Mouse (Mus musculus) E14TG2a.4 (cell line): Measurements from ENCODE around the gene Pdpk1.
A peak's percentile ranks its signal among the peaks of the same experiment; 100 is the strongest.

Experiments used
- H3K27me3 ChIP-seq: 2 replicates; pipeline ENCODE4 v1.6.1; 2014; ENCODE audit warnings: low read length, control low read depth; ENCODE audit not compliant: insufficient read depth
- H3K36me3 ChIP-seq: 2 replicates; pipeline ENCODE4 v1.6.1; 2014; ENCODE audit warnings: low read length, control low read depth; ENCODE audit not compliant: insufficient read depth
- H3K4me1 ChIP-seq: replicated peaks from 2 replicates; pipeline ENCODE4 v1.6.1; 2014; ENCODE audit warnings: low read depth, low read length, control low read depth
- H3K4me3 ChIP-seq: replicated peaks from 2 replicates; pipeline ENCODE4 v1.5.1; 2014; ENCODE audit warnings: mild to moderate bottlenecking, low read length
- H3K9me3 ChIP-seq: 2 replicates; pipeline ENCODE4 v1.6.1; 2014; ENCODE audit warnings: low read length, control low read depth
- CTCF ChIP-seq: conservative IDR thresholded peaks from 2 replicates; pipeline ENCODE4 v1.5.1; 2014; ENCODE audit warnings: low read length
- NANOG ChIP-seq: IDR thresholded peaks from 2 replicates; pipeline ENCODE4 v1.6.1; 2014; ENCODE audit warnings: borderline replicate concordance, low read length, mixed read lengths
- POU5F1 ChIP-seq: IDR thresholded peaks from 2 replicates; pipeline ENCODE4 v1.6.1; 2014; ENCODE audit warnings: low read length, borderline replicate concordance

The Pdpk1 gene

DNA sequence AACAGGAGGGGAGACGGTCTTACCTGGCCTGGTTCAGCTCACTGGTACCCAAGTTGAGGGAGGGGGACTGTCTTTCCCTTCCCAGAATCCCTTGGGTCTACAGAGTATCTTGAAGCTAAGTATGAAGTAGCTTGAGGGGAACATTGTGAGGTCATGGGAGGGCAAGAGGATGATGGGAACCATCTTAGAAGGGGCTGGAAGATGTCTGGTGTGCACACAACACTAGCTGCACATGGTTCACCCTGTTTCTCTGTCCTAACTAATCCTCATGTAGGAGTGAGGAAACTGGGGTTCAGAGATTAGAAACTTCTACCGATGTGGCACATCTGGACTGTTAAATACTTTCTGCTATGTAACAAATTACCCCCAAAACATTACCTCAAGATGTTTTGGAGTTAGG is at the start of gene Pdpk1:
Gene Pdpk1 (minus strand): TSS at position 101 of the 400 bp plus-strand sequence.
- H3K36me3 ChIP-seq: peaks cover 24% of the 10 kb centered on the region

DNA sequence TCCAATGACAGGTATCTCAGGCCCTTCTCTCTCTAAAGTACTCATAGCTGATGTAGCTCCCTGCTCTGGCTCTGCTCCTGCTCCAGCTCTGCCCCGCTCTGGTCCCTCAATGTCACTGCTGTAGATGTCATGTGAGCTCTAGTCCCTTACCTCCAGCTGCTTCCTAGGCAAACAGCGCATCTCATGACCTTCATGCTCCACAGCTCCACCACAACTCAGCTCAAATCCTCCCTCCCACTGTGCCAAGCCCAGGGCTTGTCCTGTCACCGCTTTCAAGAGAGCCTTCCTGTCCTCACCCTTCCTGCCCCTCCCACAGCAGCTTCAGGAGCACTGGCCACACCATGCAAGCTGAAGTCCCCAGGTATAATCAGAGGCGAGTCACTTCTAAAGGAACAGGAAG is 49.0 kb upstream of the Pdpk1 start:
- Histone ChIP-seq H3K9me3 (no peaks in the 10 kb centered on the region), H3K4me3 (peak overlapping the region; percentile 35), H3K36me3 (peaks cover 39% of the 10 kb centered on the region), H3K4me1 (peaks cover 97% of the 10 kb centered on the region), H3K27me3 (no peaks in the 10 kb centered on the region)
- TF ChIP-seq NANOG (no peak), CTCF (no peak), POU5F1 (no peak)

More for the DNA sequence above, at the start of gene Pdpk1:
- no peaks in the 10 kb centered on the region for H3K27me3 ChIP-seq
- TF ChIP-seq NANOG: no peak
- TF ChIP-seq POU5F1: no peak
- no peak for TF ChIP-seq CTCF
- no peaks in the 10 kb centered on the region for H3K9me3 ChIP-seq
- H3K4me1 ChIP-seq: peaks cover 39% of the 10 kb centered on the region
- peak within 1 kb of the TSS; percentile 75 for H3K4me3 ChIP-seq

DNA sequence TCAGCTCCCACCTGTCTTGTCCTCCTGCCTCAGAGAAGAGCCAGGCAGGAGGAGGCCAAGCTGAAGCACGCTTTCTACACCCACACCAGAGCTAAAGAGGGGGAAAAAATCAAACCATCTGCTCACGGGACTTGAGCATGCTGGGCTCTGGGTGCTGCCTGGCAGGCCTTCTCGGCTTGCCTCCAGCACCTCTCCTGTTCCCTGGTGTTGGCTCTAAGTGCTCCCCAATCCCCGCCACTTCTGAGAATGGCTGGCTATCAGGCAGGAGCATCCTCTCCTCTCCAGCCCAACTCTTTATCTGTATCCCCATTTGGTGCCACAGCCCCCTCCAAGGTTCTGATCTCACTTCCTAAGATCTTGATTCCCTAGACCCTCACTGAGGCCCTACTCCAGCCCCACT is 48.5 kb upstream of the Pdpk1 start:
- Histone ChIP-seq H3K4me3 (no peak overlapping the region; the same call in 1 of the 2 replicates), H3K36me3 (peaks cover 41% of the 10 kb centered on the region), H3K9me3 (no peaks in the 10 kb centered on the region), H3K4me1 (peaks cover 97% of the 10 kb centered on the region), H3K27me3 (no peaks in the 10 kb centered on the region)
- TF ChIP-seq CTCF (no peak), POU5F1 (no peak), NANOG (no peak)

DNA sequence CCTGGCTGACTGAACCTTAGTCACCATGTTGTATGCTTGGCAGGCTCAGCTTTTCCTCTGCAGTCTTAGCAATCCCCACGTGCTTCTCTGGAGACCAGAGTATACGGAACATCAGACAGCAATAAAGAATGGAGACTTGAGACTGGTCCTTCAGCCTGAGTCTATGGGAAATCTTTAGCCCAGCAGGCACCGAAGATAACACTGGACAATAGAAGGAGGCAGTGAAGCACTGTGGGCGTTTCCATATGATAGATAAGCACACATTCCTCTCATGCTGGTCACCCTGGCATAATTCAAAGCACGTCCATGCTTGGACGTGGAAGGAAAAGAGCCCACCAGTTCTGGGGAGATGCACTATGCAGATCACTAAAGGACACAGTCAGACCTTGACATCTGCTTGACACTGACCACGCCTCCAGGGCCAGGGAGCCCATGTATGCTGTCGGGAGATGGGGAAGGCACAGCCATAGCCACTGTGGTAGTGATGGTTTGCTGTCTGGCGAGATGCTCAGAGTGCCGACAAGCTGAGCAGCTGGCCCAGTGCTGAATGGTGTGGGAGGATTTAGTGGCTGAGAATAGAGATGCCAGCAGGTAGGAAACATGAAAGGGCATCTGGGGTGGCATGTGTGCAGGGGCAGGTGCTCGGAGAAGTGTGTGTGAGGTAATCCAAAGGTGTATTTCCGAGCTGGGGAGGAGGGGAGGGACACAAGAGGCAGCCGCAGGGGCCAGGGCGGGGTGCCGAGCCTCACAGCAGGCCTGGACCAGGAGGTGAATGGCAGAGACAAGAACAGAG is 46.5 kb upstream of the Pdpk1 start:
- no peaks in the 10 kb centered on the region for H3K27me3 ChIP-seq
- peaks cover 45% of the 10 kb centered on the region for H3K36me3 ChIP-seq
- TF ChIP-seq POU5F1 (no peak), NANOG (no peak), CTCF (no peak)
- H3K4me3 ChIP-seq: peak overlapping the region; percentile 29; the same call in 1 of the 2 replicates
- no peaks in the 10 kb centered on the region for H3K9me3 ChIP-seq
- peaks cover 97% of the 10 kb centered on the region for H3K4me1 ChIP-seq

DNA sequence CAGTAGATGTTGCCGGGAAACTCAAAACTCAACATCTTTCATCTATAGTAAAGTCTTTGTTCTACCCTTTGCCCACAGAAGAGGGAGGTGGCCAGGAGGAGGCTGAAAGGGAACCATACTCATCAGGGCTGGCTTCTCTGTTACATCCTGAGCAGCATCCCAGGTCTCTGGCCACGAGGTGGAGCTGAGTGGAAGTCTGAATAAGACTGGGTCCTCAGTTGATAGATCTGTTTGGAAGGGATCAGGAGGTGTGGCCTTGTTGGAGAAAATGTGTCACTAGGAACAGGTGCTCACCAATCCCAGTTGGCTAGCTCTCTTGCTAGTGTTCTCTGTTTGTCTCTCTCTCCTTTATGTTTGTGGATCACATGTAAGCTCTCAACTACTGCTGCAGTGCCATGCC is 44.6 kb upstream of the Pdpk1 start:
- H3K4me3 ChIP-seq: no peak overlapping the region
- no peaks in the 10 kb centered on the region for H3K9me3 ChIP-seq
- no peaks in the 10 kb centered on the region for H3K27me3 ChIP-seq
- TF ChIP-seq CTCF (no peak), NANOG (no peak), POU5F1 (no peak)
- peaks cover 26% of the 10 kb centered on the region for H3K36me3 ChIP-seq
- H3K4me1 ChIP-seq: peaks cover 94% of the 10 kb centered on the region

DNA sequence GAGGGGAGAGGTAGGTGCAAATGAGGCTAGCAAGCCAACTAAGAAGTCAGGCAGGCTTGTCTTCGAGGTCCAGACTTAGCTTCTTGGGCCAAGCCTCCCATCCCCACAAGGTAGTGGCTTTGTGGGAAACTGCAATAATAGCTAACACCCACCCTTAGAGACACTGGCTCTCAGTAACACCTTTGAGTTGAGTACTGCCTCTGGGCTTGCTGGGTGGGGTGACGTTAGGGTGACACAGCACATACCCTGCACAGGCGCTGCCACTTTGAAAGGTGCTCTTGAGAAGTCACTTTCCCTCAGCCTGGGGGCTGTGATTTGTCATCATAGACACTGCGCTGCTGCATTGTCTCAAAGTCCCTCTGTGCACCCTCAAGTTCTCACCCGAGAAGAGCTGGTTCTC is 43.0 kb upstream of the Pdpk1 start:
- Histone ChIP-seq H3K4me3 (0 out of 2 replicates have a peak overlapping the region, but pooled peaks have one; percentile 5), H3K9me3 (no peaks in the 10 kb centered on the region), H3K4me1 (peaks cover 86% of the 10 kb centered on the region), H3K27me3 (no peaks in the 10 kb centered on the region), H3K36me3 (peaks cover 30% of the 10 kb centered on the region)
- TF ChIP-seq POU5F1 (no peak), CTCF (no peak), NANOG (no peak)

DNA sequence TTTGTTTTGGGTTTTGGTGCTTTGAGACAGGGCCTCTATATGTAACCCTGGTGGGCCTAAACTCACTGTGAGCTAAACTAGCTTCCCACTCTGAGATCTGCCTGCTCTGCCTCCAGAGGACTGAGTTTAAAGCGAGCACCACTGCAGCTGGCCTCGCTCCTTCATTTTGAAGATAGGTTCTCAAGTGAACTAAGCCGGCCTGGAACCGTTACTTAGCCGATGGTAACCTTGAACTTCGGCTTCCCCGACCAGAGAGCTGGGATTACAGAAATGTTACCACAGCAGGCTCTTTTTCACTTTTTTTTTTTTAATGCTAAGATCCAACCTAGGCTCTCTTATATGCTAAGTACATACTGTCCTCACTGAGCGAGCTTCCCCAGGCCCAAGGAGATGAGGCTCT is 42.5 kb upstream of the Pdpk1 start:
- TF ChIP-seq NANOG (no peak), CTCF (no peak), POU5F1 (no peak)
- H3K36me3 ChIP-seq: peaks cover 30% of the 10 kb centered on the region
- H3K9me3 ChIP-seq: no peaks in the 10 kb centered on the region
- no peak overlapping the region for H3K4me3 ChIP-seq
- peaks cover 81% of the 10 kb centered on the region for H3K4me1 ChIP-seq
- no peaks in the 10 kb centered on the region for H3K27me3 ChIP-seq

DNA sequence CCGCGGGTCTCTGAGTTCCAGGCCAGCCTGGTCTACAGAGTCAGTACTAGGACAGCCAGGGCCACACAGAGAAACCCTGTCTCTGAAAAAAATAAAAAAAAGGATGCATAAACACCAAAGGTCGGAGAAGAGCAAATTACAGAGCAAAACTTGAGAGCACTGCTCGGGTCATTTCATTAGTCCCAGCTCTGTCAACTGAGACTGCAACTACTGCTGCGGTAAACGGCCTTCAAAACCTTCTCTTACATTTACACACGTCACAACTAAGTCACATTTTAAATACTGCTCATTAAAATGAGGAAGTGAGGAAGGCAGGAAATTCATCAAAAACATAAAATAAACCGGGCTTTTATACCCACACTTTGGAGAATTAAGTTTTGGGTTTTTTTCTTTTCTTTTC is 42.1 kb upstream of the Pdpk1 start:
- Histone ChIP-seq H3K9me3 (no peaks in the 10 kb centered on the region), H3K4me1 (peaks cover 80% of the 10 kb centered on the region), H3K27me3 (no peaks in the 10 kb centered on the region), H3K4me3 (no peak overlapping the region), H3K36me3 (peaks cover 33% of the 10 kb centered on the region)
- TF ChIP-seq CTCF (no peak), POU5F1 (no peak), NANOG (no peak)
